Mouse (Mus musculus): ENCODE data around the gene 5730455P16Rik. TPM values are rescaled to one million over a fixed set of nuclear protein-coding genes. Genes with fewer than 3 reads are reported as not detected.

The 5730455P16Rik gene
- polyA plus RNA-seq, 1 experiment = 27.6 TPM

DNA sequence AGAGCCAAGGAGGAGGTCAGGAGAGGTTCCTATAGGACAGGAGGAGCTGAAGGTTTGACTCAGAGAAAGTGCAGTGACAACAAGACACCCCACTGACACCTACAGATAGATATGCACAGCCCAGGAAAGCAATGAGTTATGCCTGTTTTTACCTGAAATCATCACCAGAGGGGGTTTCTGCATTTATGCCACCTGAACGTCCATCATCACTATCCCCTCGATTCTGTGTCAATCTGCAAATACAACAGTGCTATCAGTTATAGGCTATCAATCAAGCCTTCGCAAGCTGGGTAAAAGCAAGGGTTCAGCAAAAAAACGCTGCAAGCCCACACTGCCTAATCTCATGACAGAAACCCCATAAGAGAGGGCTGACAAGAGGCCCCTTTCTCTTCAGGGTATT lies 1.2 kb downstream of the 5730455P16Rik start:
- Histone ChIP-seq H3K4me3 (ENCODE audit: insufficient read depth, low read length) (no peak overlapping the region), H3K27ac (ENCODE audit: insufficient read depth, low read length) (no peak overlapping the region)
- TF ChIP-seq POLR2A (IDR thresholded peaks at IDR 0.05; ENCODE audit: extremely low read depth, insufficient read depth, low read length) (no peak), CTCF (IDR thresholded peaks at IDR 0.05; ENCODE audit: extremely low read depth, insufficient read depth, low read length) (no peak)

DNA sequence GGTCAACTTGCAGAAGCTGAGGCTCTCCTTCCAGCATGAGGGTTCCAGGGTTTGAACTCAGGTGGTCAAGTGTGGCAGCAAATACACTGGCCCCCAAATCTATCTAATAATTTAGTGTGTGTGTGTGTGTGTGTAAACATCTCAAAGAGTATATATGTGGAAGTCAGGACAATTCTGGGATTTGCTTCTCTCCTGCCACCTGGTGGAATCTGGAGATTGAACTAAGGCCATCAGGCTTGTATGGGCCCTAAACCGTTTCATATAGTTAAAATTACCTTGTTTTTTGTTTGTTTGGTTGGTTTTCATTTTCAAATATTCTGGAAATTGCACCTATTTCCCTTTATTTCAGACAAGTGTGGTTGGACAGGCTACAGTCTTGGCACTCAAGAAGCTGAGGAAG lies 8.9 kb downstream of the 5730455P16Rik start:
- Histone ChIP-seq H3K27ac (ENCODE audit: insufficient read depth, low read length) (no peak overlapping the region), H3K4me1 (ENCODE audit: control insufficient read depth, insufficient read depth, low read length) (no peaks in the 10 kb centered on the region), H3K4me3 (ENCODE audit: insufficient read depth, low read length) (no peak overlapping the region)
- TF ChIP-seq POLR2A (IDR thresholded peaks at IDR 0.05; ENCODE audit: extremely low read depth, insufficient read depth, low read length) (no peak), CTCF (IDR thresholded peaks at IDR 0.05; ENCODE audit: extremely low read depth, insufficient read depth, low read length) (no peak)

More for the DNA sequence above, 1.2 kb downstream of the 5730455P16Rik start:
- H3K4me1 ChIP-seq (ENCODE audit: control insufficient read depth, insufficient read depth, low read length) = peaks cover 4% of the 10 kb centered on the region; the same call in 1 of the 2 replicates

DNA sequence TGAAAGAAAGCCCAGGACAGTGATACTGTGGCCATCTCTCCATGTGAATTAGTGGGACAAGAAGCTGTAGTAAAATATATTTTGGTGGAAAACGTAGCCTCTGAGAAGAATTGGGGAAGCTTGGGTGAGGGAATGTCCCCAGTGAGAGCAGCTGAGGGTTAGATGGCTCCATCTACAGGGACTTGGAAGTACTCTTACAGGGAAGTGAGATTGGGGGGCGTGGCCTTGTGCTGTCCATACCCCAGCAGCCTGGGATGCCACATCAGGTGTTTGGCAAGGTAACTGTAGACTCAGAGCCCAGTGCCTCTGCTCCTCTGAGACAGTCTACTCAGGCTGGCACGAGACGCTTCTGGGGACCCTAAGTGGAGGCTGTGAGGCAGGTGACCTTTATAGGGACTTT lies 23.0 kb downstream of the 5730455P16Rik start:
- H3K27ac ChIP-seq (ENCODE audit: insufficient read depth, low read length) = no peak overlapping the region
- H3K4me3 ChIP-seq (ENCODE audit: insufficient read depth, low read length) = no peak overlapping the region
- H3K4me1 ChIP-seq (ENCODE audit: control insufficient read depth, insufficient read depth, low read length) = no peaks in the 10 kb centered on the region
- TF ChIP-seq POLR2A (IDR thresholded peaks at IDR 0.05; ENCODE audit: extremely low read depth, insufficient read depth, low read length) = no peak
- TF ChIP-seq CTCF (IDR thresholded peaks at IDR 0.05; ENCODE audit: extremely low read depth, insufficient read depth, low read length) = peak; percentile 39

DNA sequence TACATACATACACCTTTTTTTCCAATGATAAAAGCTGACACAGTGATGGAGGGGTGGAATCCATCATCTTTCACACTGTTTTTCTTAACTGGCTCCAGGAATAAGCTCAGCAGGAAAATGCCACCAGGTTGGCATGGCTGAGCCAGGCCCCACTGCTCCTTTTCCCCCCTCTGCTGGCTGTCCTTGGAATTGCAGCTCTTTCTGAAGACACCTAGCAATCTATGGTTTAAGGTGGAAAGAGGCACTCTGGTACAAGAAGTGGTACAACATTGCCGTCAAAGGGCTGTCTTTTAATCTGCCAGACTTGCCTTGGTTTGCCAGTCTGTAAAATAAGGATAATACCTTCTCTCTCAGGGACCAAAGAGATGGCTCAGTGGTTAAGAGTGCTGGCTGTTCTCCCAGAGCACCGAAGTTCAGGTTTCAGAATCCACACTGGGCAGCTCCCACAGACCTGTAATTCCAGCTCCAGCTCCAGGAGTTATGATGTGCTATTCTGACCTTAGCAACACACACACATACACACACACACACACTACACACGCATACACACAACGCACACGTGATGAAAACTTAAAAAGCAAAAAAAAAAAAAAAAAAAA lies 25.9 kb downstream of the 5730455P16Rik start:
- H3K4me1 ChIP-seq (ENCODE audit: control insufficient read depth, insufficient read depth, low read length) = no peaks in the 10 kb centered on the region
- no peak overlapping the region for H3K27ac ChIP-seq (ENCODE audit: insufficient read depth, low read length)
- TF ChIP-seq POLR2A (IDR thresholded peaks at IDR 0.05; ENCODE audit: extremely low read depth, insufficient read depth, low read length) (no peak), CTCF (IDR thresholded peaks at IDR 0.05; ENCODE audit: extremely low read depth, insufficient read depth, low read length) (peak; percentile 94)
- no peak overlapping the region for H3K4me3 ChIP-seq (ENCODE audit: insufficient read depth, low read length)

DNA sequence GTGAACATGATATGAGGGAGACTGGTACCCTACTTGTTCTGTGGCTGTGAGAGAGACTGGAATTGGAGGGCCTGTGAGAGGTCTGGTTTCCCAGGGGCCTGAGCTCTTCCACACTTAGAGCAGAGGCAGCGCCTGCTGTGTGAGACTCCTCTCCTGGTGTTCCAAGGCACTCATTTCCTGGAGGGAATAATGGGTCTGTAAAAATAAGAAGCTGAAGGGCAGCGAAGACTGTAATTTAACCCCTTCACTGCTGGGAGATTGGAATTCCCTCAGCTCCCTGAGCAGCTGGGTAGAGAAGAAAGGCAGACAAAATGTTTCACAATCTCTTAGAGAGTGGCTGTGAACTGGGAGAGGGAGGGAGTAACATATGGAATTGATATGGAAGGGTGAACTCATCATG lies 35.4 kb downstream of the 5730455P16Rik start:
- Histone ChIP-seq H3K27ac (ENCODE audit: insufficient read depth, low read length) (no peak overlapping the region), H3K4me3 (ENCODE audit: insufficient read depth, low read length) (no peak overlapping the region), H3K4me1 (ENCODE audit: control insufficient read depth, insufficient read depth, low read length) (peaks cover 2% of the 10 kb centered on the region)
- TF ChIP-seq POLR2A (IDR thresholded peaks at IDR 0.05; ENCODE audit: extremely low read depth, insufficient read depth, low read length) (no peak), CTCF (IDR thresholded peaks at IDR 0.05; ENCODE audit: extremely low read depth, insufficient read depth, low read length) (no peak)

DNA sequence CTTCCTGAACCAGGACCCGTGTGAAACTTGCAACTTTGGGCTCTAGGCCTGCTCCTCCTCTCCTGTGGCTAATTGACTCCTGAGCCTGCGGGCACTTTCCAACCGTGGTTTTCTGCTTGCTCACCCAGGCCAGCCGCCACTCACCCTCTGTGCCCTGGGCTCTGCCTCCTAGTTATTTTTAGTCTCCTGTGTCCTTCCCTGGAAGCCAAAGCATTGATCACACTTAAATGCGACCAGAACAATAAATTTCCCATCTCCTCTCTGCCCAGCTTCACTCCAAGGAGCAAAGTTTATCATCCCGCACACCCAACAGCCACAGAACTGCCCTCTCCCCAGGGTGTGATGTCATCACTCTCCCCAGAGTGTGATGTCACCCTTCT lies 41.5 kb downstream of the 5730455P16Rik start:
- H3K4me3 ChIP-seq (ENCODE audit: insufficient read depth, low read length) = no peak overlapping the region
- no peak overlapping the region for H3K27ac ChIP-seq (ENCODE audit: insufficient read depth, low read length)
- peaks cover 3% of the 10 kb centered on the region for H3K4me1 ChIP-seq (ENCODE audit: control insufficient read depth, insufficient read depth, low read length)
- TF ChIP-seq POLR2A (IDR thresholded peaks at IDR 0.05; ENCODE audit: extremely low read depth, insufficient read depth, low read length) (no peak), CTCF (IDR thresholded peaks at IDR 0.05; ENCODE audit: extremely low read depth, insufficient read depth, low read length) (no peak)

DNA sequence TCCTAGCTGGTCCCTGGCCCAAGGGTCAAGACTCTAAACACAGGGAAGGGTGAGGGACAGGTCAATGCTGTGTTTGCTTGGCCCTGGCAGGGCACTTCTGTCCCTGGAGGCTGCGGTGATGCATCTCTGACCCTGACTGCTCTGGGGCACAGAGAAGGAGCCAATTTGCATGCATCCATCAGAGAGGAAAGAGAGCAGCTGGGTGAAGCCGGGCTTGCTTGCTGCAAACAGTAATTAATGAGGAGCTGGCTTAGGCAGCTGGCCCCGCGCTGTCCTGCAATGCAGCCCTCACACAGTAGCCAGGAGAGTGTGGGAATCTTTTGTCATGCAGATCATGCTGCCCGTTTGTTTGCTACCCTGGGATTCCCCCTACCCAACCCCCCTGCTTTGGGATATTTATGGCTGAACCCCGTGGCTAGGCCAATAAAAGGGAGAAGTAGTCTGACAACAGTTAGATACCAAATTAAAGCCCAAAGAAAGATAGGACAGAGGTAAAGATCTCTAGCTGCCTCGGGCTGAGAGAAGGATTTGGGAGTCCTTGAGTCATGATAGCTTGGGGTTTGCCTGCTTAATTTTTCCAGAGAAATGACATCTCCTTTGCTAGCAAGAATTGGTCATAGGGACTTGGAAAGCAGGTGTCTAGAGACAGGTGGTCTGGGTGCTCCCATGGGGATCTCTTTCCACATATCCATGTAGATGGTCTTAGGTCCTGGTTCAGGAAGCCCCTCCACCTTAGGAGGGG lies 42.1 kb downstream of the 5730455P16Rik start:
- peaks cover 3% of the 10 kb centered on the region for H3K4me1 ChIP-seq (ENCODE audit: control insufficient read depth, insufficient read depth, low read length)
- no peak overlapping the region for H3K27ac ChIP-seq (ENCODE audit: insufficient read depth, low read length)

DNA sequence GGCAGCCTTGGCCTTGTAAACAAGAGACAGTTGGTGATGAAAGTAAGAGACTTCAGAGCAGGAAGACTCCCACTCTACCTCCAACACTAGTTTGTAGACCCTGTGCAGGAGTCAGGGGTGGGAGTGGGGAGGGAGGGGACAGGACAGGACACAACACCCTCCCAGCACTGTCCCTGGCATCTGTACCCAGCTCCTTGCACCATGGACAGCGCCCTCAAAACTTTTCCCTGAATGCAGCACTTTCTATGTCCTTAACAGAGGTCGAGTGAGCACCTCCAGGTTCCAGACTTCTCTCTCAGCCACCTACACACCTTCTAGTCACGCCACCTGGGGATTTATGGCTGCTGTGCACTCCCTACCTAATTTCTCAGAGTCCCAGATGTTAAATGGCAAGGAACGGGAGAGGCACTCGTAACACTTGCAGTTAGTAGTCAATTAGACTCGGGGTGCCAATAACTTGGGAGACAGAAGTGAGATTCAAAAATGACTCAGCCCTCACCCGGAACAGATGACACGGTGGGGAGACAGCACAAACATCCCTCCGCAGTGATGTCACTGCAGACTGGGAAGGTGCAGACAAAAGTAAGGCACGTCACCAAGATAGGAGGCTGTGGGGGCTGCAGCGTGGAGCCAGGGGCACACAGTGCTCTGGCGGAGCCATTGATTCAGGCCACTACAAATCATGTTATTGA lies 45.0 kb downstream of the 5730455P16Rik start:
- Histone ChIP-seq H3K27ac (ENCODE audit: insufficient read depth, low read length) (no peak overlapping the region), H3K4me3 (ENCODE audit: insufficient read depth, low read length) (no peak overlapping the region), H3K4me1 (ENCODE audit: control insufficient read depth, insufficient read depth, low read length) (peaks cover 2% of the 10 kb centered on the region; the same call in 1 of the 2 replicates)
- TF ChIP-seq POLR2A (IDR thresholded peaks at IDR 0.05; ENCODE audit: extremely low read depth, insufficient read depth, low read length) = no peak
- no peak for TF ChIP-seq CTCF (IDR thresholded peaks at IDR 0.05; ENCODE audit: extremely low read depth, insufficient read depth, low read length)

More for the DNA sequence above, 42.1 kb downstream of the 5730455P16Rik start:
- H3K4me3 ChIP-seq (ENCODE audit: insufficient read depth, low read length) = no peak overlapping the region
- TF ChIP-seq CTCF (IDR thresholded peaks at IDR 0.05; ENCODE audit: extremely low read depth, insufficient read depth, low read length) = no peak
- no peak for TF ChIP-seq POLR2A (IDR thresholded peaks at IDR 0.05; ENCODE audit: extremely low read depth, insufficient read depth, low read length)

DNA sequence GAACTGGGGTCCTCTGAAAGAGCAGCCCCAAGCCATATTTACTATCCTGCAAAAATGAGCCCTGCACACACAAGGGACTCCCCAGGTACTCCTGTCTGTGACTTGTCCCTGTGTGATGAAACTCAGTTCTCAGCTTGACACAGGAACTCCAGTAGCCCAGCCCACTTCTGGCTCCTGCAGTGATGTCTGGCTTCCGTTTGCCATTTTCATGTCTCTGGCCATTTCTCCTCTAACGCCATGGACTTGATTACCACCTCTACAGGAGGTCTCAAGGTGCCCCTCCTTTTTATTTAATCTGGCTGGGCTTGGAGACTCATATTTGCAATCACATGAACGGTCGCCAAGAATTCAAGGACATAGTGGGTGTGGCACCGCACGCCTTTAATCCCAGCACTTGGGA lies 53.2 kb downstream of the 5730455P16Rik start:
- H3K4me1 ChIP-seq (ENCODE audit: control insufficient read depth, insufficient read depth, low read length) = no peaks in the 10 kb centered on the region
- H3K27ac ChIP-seq (ENCODE audit: insufficient read depth, low read length) = no peak overlapping the region
- TF ChIP-seq POLR2A (IDR thresholded peaks at IDR 0.05; ENCODE audit: extremely low read depth, insufficient read depth, low read length) = no peak
- TF ChIP-seq CTCF (IDR thresholded peaks at IDR 0.05; ENCODE audit: extremely low read depth, insufficient read depth, low read length) = no peak
- no peak overlapping the region for H3K4me3 ChIP-seq (ENCODE audit: insufficient read depth, low read length)
